Mouse (Mus musculus): ENCODE data around the gene Ttll7. TPM values are rescaled to one million over a fixed set of nuclear protein-coding genes. Genes with fewer than 3 reads are reported as not detected.

Gene Ttll7
- polyA plus RNA-seq, 1 experiment from 2014 or later = 1.0 TPM

DNA sequence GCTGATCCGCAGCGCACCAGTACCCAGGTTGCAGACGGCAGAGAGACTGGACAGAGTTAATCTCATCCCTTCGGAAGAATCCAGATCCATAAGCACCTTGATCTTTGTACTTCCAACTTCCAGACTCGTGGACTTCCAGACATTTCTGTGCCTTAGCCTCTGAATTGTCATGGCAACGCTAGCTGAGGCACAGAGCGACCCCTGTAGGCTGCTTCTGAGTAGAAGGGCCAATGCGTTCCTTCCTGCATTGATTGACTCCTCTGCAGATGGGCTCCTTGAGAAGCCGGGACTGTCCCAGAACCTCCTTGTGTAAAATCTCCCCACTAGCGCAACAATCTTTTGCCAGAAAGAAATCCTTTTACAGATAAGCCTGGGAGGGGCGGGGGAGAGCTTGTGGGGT, 177.6 kb downstream of the Ttll7 start:
- H3K27ac ChIP-seq = no peak overlapping the region
- no peaks in the 10 kb centered on the region for H3K9me3 ChIP-seq (replicated peaks)
- no peaks in the 10 kb centered on the region for H3K36me3 ChIP-seq
- no peaks in the 10 kb centered on the region for H3K27me3 ChIP-seq (ENCODE audit: low read depth, poor library complexity, severe bottlenecking)
- peaks cover 8% of the 10 kb centered on the region for H3K4me1 ChIP-seq
- WGBS = 89% methylated on average over 11 of the region's 11 CpGs
- DNase-seq (ENCODE audit: low spot score) = no peak
- H3K4me3 ChIP-seq = no peak overlapping the region

DNA sequence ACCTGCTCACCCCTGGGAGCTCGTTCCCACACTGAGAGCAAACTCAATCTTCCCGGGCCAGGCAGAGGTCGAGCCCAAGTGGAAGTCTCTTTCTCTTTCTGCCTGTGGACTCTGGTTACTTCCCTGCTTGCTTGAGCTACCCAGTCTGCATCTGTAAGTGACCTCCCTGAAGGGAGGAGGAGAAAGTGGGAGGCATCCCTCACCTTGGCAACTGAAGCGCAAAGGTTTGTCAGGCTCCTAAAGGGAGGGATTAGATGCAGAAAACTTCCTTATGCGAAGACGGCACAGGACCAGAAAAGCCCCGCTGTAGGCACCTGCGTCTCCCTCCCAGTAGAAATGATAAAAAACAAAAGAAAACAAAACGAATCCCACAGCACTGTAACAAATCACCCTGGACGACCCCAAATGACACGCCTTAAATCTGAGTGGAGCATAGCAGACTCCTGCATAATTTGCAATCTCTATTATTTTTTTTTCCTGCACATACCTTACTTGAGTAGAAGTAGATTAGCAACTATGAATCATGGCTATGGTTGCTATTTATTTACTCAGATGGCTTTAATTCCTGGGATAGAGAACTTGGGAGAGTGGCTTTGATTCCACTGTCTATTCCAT, 178.2 kb downstream of the Ttll7 start:
- DNase-seq (ENCODE audit: low spot score) = no peak
- Histone ChIP-seq H3K27me3 (ENCODE audit: low read depth, poor library complexity, severe bottlenecking) (no peaks in the 10 kb centered on the region), H3K36me3 (no peaks in the 10 kb centered on the region), H3K27ac (no peak overlapping the region), H3K4me1 (peaks cover 8% of the 10 kb centered on the region), H3K4me3 (no peak overlapping the region), H3K9me3 (replicated peaks) (no peaks in the 10 kb centered on the region)
- 54% methylated on average over 11 of the region's 11 CpGs for WGBS

Other genes with a start within 250 kb of the Ttll7 start
- gene Dnase2b, start 236.8 kb upstream of the Ttll7 start, polyA plus RNA-seq (2016; fragmentation: Nextera tagmentation; extraction: Ambion mirVana) = 0.05 TPM in 1 of 2 replicates, not detected in the other
- gene 4930503B20Rik, start 201.1 kb upstream of the Ttll7 start, polyA plus RNA-seq (2016; fragmentation: Nextera tagmentation; extraction: Ambion mirVana) = not detected in 2 replicates
- gene Samd13, start 166.8 kb upstream of the Ttll7 start, polyA plus RNA-seq (2016; fragmentation: Nextera tagmentation; extraction: Ambion mirVana) = 0.83 and 1.2 TPM in 2 replicates
- gene Prkacb, start 39.4 kb upstream of the Ttll7 start, polyA plus RNA-seq (2016; fragmentation: Nextera tagmentation; extraction: Ambion mirVana) = 62.3 and 76.2 TPM in 2 replicates

Measured in limb, embryonic 10.5 days (tissue).